Mouse (Mus musculus): ENCODE results near the gene Ptpre.
"Not testable (repeated sequence)": the region's sequence is repeated elsewhere in the genome, so short reads cannot be mapped to it uniquely, and the experiment has no call there.

Gene Ptpre

GRCm38 (mm10) chr7:135534548-135535189, 2.6 kb upstream of the Ptpre start:
- no peak for DNase-seq (ENCODE audit: low spot score)

DNA sequence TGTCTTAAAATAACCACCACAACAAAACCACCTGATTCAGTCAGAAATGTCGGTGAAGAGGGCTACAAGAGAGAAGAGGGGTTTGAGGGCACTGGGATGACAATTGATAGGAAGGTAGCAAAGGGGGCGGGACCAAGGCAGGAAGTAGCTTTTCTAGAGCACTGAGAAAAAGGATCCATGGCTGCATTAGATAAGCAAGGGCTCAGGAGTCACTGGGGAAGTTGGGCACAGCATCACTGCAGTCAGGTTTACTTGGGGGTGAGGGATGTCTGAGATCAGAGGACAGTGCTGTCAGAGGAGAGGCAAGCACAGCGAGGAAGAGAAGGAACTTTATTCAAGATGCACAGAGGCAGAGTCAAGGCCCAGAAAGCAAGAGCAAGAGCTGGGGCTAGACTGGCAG, 1.4 kb upstream of the Ptpre start:
- no peak for DNase-seq (ENCODE audit: low spot score)

GRCm38 (mm10) chr7:135537948-135538741, 864 bp downstream of the Ptpre start:
- DNase-seq (ENCODE audit: low spot score): no peak

- DNase-seq (ENCODE audit: low spot score): no peak
These were observed 2.1 kb downstream of the Ptpre start for GRCm38 (mm10) chr7:135539429-135539828.

DNA sequence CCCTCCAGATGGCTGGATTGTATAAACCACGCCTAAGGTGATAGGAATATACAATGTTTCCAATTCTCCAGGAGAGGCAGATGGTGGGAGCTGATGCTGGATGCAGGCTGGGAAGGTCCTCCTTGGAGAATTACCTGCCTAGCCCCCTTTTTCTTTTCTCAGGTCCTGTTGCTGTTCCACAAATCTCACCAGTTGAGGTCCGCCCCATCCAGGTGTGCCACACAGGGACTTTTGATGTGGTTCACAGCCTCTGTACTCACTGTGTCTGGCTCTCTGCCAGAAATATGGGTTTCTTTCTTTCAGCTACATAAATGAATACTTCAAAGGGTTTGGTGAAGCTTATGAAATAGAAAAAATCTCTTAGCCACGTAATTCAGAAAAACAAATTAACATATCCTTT, 5.0 kb downstream of the Ptpre start:
- DNase-seq (ENCODE audit: low spot score): peak; percentile 89

DNA sequence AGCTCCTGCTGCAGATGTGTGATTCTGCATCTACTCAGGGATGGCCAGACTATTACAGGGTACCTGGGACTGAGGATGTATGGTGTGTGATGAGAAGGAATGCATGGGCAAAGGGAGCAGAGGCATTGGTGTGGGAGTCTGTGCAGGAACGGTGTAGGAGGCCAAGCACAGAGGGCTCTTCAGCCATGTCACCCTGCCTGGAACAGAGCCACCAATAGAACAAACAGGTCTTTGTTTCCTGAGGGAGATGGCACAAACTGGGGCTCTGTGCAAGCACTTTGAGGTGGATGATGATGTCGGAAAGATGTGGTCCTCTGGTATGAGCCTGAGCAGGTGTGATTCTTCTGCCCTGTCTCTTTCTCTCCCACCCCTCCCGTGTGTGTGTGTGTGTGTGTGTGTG, 5.8 kb downstream of the Ptpre start:
- no peak for DNase-seq (ENCODE audit: low spot score)

DNA sequence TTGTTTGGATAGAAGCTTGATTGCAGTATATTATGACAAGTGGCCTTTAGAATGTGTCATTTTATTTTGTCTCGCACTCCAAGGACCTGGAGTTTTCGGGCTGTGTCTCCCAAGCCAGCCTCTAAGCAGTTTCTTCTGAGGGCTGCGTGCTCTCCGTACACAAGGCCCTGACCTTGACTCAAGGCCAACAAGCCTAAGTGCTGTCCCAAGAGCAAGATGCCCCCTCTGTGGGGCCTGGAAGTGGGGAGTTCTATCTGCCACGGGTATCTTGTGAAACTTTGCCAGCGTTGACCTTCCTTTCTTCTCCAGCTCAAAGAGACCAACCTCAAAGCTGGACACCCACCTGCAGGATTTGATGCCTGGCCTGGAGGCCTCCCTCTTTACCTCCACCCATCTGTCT, 7.0 kb downstream of the Ptpre start:
- no peak for DNase-seq (ENCODE audit: low spot score)

DNA sequence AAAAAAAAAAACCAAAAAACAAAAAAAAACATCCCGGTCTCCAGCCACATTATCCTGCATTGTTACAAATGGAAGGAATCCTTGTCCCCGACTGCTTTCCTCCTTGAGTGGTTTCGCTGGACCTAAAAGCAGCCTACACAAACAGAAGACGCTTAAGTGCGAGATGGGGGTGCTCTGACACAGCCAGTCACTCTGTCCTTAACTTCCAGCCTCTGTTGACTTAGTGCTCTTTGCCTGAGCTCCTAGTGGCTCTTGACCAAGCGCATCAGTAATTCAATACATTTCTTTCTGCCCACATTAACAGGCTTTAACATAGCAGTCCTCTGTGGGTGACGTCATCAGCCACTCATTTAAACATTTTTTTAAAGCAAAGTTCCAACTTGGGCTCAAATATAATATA, 8.7 kb downstream of the Ptpre start:
- no peak for DNase-seq (ENCODE audit: low spot score)

GRCm38 (mm10) chr7:135546530-135546929, 9.2 kb downstream of the Ptpre start:
- no peak for DNase-seq (ENCODE audit: low spot score)

GRCm38 (mm10) chr7:135548434-135548833, 11.2 kb downstream of the Ptpre start:
- DNase-seq (ENCODE audit: low spot score): no peak

GRCm38 (mm10) chr7:135551547-135551946, 14.3 kb downstream of the Ptpre start:
- no peak for DNase-seq (ENCODE audit: low spot score)

GRCm38 (mm10) chr7:135553550-135553949, 16.3 kb downstream of the Ptpre start:
- no peak for DNase-seq (ENCODE audit: low spot score)

DNA sequence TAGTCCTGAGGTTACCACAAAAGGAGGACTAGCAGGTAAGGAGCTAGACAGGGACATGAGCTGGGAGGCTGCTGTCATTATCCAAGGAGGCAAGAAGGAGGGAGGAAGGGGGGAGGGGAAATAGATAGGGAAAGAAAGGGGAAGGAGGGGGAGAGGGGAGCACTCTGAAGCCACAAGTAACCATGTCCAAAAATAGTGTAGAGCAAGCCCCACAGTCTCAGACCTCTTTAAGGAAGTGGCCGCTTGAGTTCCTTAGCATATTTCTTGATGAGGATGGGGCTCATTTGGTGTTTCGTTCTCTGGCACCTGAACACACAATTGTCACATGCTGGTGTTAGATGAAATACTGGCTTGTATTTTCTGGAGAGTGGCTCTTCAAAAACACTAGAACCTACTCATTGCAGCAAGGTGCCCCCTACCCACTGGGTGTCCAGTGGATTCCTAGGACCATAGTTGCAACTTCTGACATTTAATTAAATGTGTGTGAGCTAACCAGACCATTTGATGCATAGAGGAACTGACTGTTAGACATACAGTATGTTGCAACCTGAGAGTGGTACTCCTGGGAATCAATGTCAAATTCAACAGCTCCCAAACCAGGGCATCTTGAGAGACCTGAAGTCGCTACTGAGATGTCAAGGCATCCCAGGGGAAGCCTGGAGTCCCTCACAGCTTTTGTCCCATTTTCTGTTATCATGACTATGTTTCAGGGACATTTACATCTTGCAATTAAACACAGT, 19.6 kb downstream of the Ptpre start:
- DNase-seq (ENCODE audit: low spot score): no peak

DNA sequence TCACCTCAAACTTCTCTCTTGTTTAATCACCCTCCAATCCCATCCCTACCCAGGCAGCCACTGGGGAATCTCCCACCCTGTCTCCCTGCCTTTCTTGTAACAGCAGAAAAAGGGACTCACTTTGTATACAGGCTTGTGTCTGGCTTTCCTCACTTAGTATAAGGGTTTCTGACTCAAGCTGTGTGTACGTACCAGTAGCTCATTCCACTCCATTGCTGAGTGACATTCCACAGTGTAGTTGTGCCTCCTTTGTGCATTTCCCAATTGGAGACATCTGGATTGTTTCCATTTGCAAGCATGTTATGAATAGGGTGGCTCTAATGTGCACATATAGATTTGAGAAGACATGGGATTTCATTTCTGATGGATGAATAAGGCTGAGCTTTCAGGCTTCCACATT, 23.0 kb downstream of the Ptpre start:
- DNase-seq (ENCODE audit: low spot score): no peak

DNA sequence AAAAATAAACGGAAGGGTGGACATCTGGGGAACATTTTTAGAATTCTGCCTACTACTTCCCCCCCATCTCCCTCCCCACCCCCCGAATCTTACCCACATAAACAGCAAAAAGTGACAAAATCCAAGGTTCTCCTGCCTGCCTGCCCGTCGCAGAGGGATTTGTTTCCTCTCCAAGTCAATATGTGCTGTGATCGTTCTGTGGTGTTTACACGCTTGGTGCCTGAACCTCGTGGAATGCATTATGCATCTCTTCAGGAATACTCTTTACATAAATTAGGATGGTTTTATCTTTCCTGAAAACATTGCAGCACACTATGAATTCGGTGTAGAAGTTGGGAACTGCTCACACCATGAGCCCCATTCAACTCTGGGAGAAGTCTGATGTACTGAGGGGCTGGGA, 26.7 kb downstream of the Ptpre start:
- no peak for DNase-seq (ENCODE audit: low spot score)

- DNase-seq (ENCODE audit: low spot score): no peak
These were observed 28.7 kb downstream of the Ptpre start for GRCm38 (mm10) chr7:135566013-135566412.

- no peak for DNase-seq (ENCODE audit: low spot score)
These were observed 30.3 kb downstream of the Ptpre start for GRCm38 (mm10) chr7:135567582-135567981.

GRCm38 (mm10) chr7:135568550-135568949, 31.3 kb downstream of the Ptpre start:
- DNase-seq (ENCODE audit: low spot score): no peak

- no peak for DNase-seq (ENCODE audit: low spot score)
These were observed 34.1 kb downstream of the Ptpre start for GRCm38 (mm10) chr7:135571392-135571791.

- no peak for DNase-seq (ENCODE audit: low spot score)
These were observed 34.8 kb downstream of the Ptpre start for GRCm38 (mm10) chr7:135571951-135572559.

GRCm38 (mm10) chr7:135575319-135576069, 38.2 kb downstream of the Ptpre start:
- DNase-seq (ENCODE audit: low spot score): not testable (repeated sequence)

DNA sequence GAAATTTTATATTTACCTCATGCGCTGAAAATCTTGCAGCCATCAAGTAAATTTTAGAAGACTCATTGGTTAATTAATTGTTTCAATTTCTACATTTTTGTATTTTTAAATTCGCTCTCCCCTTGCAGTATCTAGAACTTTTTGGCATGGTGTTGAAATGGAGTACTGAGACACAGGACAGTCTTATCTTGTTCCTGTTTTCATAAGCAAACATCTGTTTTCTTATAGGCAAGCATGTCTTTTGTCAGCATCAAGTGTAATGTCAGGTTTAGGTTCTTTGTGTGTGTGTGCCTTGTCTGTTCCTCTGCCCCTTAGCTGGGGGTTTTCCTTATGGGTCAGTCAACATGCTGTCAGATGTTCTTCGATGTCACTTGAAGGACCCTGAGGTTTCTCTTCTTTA, 39.0 kb downstream of the Ptpre start:
- no peak for DNase-seq (ENCODE audit: low spot score)
